Mouse (Mus musculus): ENCODE results near the gene Gm10271. TPM values are rescaled to one million over a fixed set of nuclear protein-coding genes. Genes with fewer than 3 reads are reported as not detected.
A peak's percentile ranks its signal among the peaks of the same experiment; 100 is the strongest.

The Gm10271 gene
- polyA plus RNA-seq, 1 experiment from 2014 or later = not detected

DNA sequence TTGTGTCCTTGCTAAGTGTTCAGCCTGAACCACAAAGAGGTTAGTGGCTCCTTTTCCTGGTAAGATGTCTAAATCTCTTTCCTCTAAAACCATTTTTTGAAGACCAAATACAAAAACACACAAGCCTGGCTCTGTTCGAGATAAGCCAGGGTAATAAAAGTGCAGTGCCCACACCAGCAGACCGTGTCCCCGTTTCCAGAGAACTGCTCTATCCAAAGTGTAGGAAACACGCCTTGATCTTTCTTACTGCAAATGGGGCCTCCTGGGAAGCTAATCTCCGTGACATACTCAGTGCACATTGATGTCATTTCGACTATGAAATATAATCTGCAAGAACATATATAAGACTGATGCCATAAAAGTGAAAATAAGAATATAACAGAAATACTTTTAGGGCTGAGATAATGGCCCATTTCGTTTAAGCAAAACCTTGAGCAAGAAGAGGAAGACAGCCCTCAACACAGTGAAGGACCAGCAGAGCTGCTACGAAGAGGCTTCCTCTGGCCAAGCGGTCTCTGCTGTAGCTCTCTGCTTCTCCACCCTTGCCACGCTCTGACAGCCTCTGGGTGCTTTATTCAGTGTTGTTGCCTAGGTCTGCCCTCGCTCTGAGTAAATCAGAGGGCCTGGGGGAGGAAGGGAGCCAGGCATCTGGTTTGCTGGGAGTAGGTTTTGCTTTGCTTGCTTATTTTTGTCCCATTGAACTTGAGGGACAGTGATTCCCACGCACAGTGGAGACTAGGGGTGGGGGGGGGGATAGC lies 33.5 kb upstream of the Gm10271 start:
- no peak for TF ChIP-seq CTCF (IDR thresholded peaks at IDR 0.05; ENCODE audit: low read depth)
- 54% methylated on average over 12 of the region's 12 CpGs for WGBS

DNA sequence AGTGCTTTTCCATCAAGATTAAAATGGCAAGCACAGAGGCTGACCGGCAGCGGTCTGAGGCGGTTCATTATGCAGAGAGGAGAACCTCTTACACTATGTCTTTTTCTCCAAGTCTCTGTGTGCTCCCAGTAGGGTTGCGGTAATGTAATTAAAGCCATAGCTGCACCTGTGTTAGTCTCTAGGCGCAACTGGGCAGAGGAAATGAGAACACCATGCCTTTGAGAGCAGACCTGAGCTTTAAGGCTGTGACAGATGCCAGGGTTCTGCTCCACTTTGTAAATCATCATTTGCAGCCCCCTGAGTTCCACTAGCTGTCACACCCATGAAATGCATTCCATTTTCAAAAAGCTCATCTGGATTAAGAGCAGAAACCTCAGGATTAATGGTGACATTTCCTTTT lies 32.3 kb upstream of the Gm10271 start:
- WGBS = 66% methylated on average over 5 of the region's 5 CpGs
- no peak for ATAC-seq (ENCODE audit: insufficient read depth)
- H3K9me3 ChIP-seq (ENCODE audit: low read depth, low read length) = no peaks in the 10 kb centered on the region
- H3K4me1 ChIP-seq (ENCODE audit: insufficient read depth) = no peaks in the 10 kb centered on the region
- no peak for TF ChIP-seq CTCF (IDR thresholded peaks at IDR 0.05; ENCODE audit: low read depth)
- no peak overlapping the region for H3K4me3 ChIP-seq (ENCODE audit: low read depth, low read length)
- H3K27ac ChIP-seq (ENCODE audit: low read depth) = no peak overlapping the region
- DNase-seq = no peak
- H3K27me3 ChIP-seq (ENCODE audit: insufficient read depth, low read length) = no peaks in the 10 kb centered on the region
- no peak overlapping the region for H3K4me2 ChIP-seq
- no peaks in the 10 kb centered on the region for H3K36me3 ChIP-seq (ENCODE audit: insufficient read depth)
- no peak overlapping the region for H3K9ac ChIP-seq

More for the DNA sequence above, 33.5 kb upstream of the Gm10271 start:
- no peak overlapping the region for H3K4me3 ChIP-seq (ENCODE audit: low read depth, low read length)
- no peaks in the 10 kb centered on the region for H3K4me1 ChIP-seq (ENCODE audit: insufficient read depth)
- ATAC-seq (ENCODE audit: insufficient read depth) = no peak
- no peaks in the 10 kb centered on the region for H3K9me3 ChIP-seq (ENCODE audit: low read depth, low read length)
- H3K36me3 ChIP-seq (ENCODE audit: insufficient read depth) = no peaks in the 10 kb centered on the region
- H3K27ac ChIP-seq (ENCODE audit: low read depth) = no peak overlapping the region
- H3K9ac ChIP-seq = no peak overlapping the region
- no peak for DNase-seq
- no peaks in the 10 kb centered on the region for H3K27me3 ChIP-seq (ENCODE audit: insufficient read depth, low read length)
- no peak overlapping the region for H3K4me2 ChIP-seq

DNA sequence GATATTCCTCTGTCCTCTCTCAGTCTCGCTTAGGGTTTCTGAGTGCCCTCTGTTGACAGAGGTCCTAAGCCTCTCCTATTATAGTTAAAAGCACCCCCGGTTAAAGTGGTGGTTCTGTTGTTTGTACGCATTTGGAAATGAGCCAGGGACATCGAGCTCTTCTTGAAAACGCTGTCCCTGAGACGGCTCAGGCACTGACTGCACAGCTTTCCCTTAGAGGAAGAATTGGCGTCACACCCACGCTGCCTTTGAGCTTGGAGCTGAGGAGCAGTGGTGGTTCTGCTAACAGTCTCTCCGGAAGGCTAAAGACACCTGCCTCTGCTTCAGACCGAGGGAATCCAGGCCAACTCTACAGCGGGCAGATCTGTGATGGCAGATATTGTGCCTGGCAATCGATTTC lies 28.6 kb upstream of the Gm10271 start:
- Histone ChIP-seq H3K4me1 (ENCODE audit: insufficient read depth) (0 out of 2 replicates have a peak, but pooled peaks cover 3% of the 10 kb centered on the region), H3K9me3 (ENCODE audit: low read depth, low read length) (no peaks in the 10 kb centered on the region), H3K36me3 (ENCODE audit: insufficient read depth) (no peaks in the 10 kb centered on the region), H3K4me3 (ENCODE audit: low read depth, low read length) (no peak overlapping the region), H3K4me2 (no peak overlapping the region), H3K27me3 (ENCODE audit: insufficient read depth, low read length) (no peaks in the 10 kb centered on the region), H3K9ac (no peak overlapping the region), H3K27ac (ENCODE audit: low read depth) (no peak overlapping the region)
- ATAC-seq (ENCODE audit: insufficient read depth) (no peak), DNase-seq (peak; percentile 52)
- TF ChIP-seq CTCF (IDR thresholded peaks at IDR 0.05; ENCODE audit: low read depth) = no peak
- WGBS = 43% methylated on average over 12 of the region's 12 CpGs

DNA sequence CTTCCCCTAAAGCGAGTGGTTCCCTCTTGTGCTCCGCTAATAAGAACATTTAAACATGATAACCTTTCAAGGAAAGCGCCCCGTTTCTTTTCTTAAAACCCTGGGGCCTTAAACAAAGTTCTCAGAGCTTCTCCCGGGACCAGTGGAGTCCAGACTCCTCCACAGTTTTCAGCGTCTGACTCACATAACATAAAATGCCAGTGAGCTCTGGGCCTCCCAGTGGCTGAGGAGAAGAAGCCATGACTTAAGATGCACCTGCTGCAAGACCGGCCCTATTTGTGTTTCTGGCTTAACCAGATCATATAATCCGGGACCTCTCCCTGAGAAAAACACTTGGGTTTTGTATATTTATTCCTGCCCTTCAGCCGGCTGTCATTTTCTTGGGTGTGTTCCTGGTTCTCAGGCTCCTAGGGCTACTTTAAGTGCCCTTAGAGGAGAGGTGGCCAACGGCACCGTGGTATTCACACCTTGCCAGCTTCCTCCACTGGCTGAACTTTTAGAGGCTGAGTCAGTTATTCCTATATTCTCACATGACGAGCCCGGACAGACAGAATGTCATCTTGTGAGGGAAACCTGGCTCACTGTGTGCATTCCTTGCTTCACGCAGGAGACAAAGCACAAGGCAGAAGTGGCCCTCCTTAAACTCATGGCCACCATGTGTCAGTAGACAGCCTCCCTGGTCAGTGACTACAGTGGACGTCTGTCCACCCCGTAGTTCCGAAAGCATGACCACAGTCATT lies 26.5 kb upstream of the Gm10271 start:
- ATAC-seq (ENCODE audit: insufficient read depth) = no peak
- 0 out of 2 replicates have a peak, but pooled peaks cover 4% of the 10 kb centered on the region for H3K4me1 ChIP-seq (ENCODE audit: insufficient read depth)
- DNase-seq = no peak
- 69% methylated on average over 17 of the region's 17 CpGs for WGBS
- no peak overlapping the region for H3K4me2 ChIP-seq
- no peaks in the 10 kb centered on the region for H3K9me3 ChIP-seq (ENCODE audit: low read depth, low read length)
- no peaks in the 10 kb centered on the region for H3K36me3 ChIP-seq (ENCODE audit: insufficient read depth)
- H3K4me3 ChIP-seq (ENCODE audit: low read depth, low read length) = no peak overlapping the region
- no peak overlapping the region for H3K9ac ChIP-seq
- TF ChIP-seq CTCF (IDR thresholded peaks at IDR 0.05; ENCODE audit: low read depth) = no peak
- H3K27me3 ChIP-seq (ENCODE audit: insufficient read depth, low read length) = no peaks in the 10 kb centered on the region
- H3K27ac ChIP-seq (ENCODE audit: low read depth) = no peak overlapping the region

DNA sequence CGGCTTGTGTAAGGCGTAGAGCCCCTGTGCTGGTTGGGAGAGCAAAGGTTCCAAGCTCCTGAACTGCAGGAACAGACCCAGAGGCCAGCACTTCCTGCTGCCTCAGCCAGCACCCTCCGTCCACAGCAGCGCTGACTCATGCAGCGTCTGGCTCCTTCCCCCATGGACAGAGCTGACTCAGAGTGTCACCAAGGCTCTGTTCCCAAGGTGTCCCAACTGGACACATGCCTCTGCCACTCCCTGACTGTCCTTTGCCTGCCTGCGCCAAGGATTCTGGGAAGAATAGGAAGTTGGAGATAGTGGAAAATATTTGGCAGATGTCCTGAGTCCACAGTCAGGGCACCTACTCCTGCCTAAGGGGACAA lies 23.8 kb upstream of the Gm10271 start:
- ATAC-seq (ENCODE audit: insufficient read depth) = peak; percentile 80; the same call in 1 of the 2 replicates
- no peak overlapping the region for H3K27ac ChIP-seq (ENCODE audit: low read depth)
- no peak overlapping the region for H3K4me3 ChIP-seq (ENCODE audit: low read depth, low read length)

DNA sequence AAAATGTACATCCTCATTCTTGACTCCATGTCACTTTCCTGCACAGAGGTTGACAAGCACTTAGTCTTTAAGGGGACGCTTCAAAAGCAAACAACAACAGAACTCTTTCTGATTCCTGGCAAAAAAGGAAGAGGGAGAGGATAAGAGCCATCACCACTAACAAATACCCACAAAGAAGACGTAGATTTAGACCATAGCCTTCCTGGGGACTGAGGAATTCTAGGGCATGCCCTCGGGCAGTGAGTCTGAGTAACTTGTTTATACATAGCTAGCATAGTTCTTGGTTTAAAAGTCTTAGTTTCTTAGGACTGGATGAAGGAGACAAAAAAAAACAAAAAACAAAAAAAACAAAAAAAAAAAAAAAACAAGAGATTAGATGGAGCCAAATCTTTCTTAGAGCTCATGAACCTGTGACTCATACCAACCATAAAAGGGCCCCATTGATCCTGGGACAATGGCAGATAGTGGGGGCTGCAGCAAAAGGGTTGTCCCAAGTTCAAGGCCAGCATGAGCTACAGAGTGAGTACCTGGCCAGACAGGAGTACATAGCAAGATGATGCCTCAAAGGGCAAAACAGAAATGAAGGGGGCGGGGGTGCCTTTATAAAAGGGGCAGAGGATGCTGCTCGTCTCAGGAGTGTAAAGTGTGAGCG lies 23.3 kb upstream of the Gm10271 start:
- Histone ChIP-seq H3K27me3 (ENCODE audit: insufficient read depth, low read length) (no peaks in the 10 kb centered on the region), H3K9me3 (ENCODE audit: low read depth, low read length) (no peaks in the 10 kb centered on the region), H3K27ac (ENCODE audit: low read depth) (no peak overlapping the region), H3K4me1 (ENCODE audit: insufficient read depth) (0 out of 2 replicates have a peak, but pooled peaks cover 4% of the 10 kb centered on the region), H3K9ac (no peak overlapping the region), H3K36me3 (ENCODE audit: insufficient read depth) (no peaks in the 10 kb centered on the region), H3K4me2 (no peak overlapping the region), H3K4me3 (ENCODE audit: low read depth, low read length) (no peak overlapping the region)
- no peak for ATAC-seq (ENCODE audit: insufficient read depth)
- no peak for DNase-seq
- TF ChIP-seq CTCF (IDR thresholded peaks at IDR 0.05; ENCODE audit: low read depth) = no peak
- 50% methylated on average over 6 of the region's 6 CpGs for WGBS

More for the DNA sequence above, 23.8 kb upstream of the Gm10271 start:
- Histone ChIP-seq H3K9ac (no peak overlapping the region), H3K9me3 (ENCODE audit: low read depth, low read length) (no peaks in the 10 kb centered on the region), H3K4me2 (no peak overlapping the region), H3K27me3 (ENCODE audit: insufficient read depth, low read length) (no peaks in the 10 kb centered on the region), H3K4me1 (ENCODE audit: insufficient read depth) (0 out of 2 replicates have a peak, but pooled peaks cover 4% of the 10 kb centered on the region), H3K36me3 (ENCODE audit: insufficient read depth) (no peaks in the 10 kb centered on the region)
- peak; percentile 34 for DNase-seq
- 38% methylated on average over 6 of the region's 6 CpGs for WGBS
- TF ChIP-seq CTCF (IDR thresholded peaks at IDR 0.05; ENCODE audit: low read depth) = no peak

DNA sequence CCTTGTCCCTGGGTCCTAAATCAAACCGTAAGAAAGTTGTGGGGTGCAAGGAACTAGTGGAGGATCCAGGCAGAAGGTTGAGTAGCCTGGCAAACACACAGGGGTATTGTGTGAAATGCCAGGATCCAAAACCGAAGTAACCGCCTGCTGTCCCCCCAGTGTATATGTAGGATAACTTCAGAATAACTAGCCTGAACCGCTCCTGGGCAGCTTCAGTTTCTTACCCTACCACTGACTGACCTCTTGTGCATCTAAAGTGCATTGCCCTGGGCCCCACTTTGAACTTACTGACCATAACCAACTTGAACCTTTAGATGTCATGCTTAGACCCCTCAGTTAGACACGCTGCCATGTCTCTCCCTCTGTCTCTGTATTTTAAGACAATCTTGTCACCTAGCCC lies 22.8 kb upstream of the Gm10271 start:
- H3K27me3 ChIP-seq (ENCODE audit: insufficient read depth, low read length) = no peaks in the 10 kb centered on the region
- H3K9me3 ChIP-seq (ENCODE audit: low read depth, low read length) = no peaks in the 10 kb centered on the region
- no peaks in the 10 kb centered on the region for H3K36me3 ChIP-seq (ENCODE audit: insufficient read depth)
- no peak overlapping the region for H3K27ac ChIP-seq (ENCODE audit: low read depth)
- H3K9ac ChIP-seq = no peak overlapping the region
- TF ChIP-seq CTCF (IDR thresholded peaks at IDR 0.05; ENCODE audit: low read depth) = no peak
- no peak overlapping the region for H3K4me2 ChIP-seq
- 74% methylated on average over 5 of the region's 5 CpGs for WGBS
- DNase-seq (no peak), ATAC-seq (ENCODE audit: insufficient read depth) (no peak)
- H3K4me1 ChIP-seq (ENCODE audit: insufficient read depth) = 0 out of 2 replicates have a peak, but pooled peaks cover 4% of the 10 kb centered on the region
- no peak overlapping the region for H3K4me3 ChIP-seq (ENCODE audit: low read depth, low read length)

Measured in lung, embryonic 14.5 days (tissue).